Mouse (Mus musculus): ENCODE measurements at regions not wholly inside any gene's neighbourhood (a gene's known extent, or its start where the extent isn't known, plus 50 kb on each side); places are given as distances from the start of the nearest gene placed in this dataset.

DNA sequence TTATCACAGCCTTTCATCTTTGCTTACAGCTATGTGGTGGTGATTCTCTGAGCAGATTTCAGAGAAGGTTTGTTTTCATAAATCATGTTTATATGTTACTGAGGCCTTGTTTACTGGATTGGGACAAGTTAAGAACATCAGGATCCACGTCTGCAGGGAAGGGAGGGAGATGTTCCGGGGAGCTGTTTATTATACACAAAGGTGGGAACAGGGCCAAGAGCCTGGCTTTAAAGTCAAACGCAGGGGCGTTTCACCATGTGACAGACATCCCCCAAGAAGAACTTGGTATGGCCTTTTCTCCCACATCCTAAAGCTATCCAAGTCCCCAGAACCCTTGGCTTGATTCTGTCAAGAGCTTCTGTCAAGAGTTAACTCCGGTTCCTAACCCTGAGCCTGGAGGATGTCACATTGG lies 235.5 kb upstream of the Tshz3 start:
- TF ChIP-seq CTCF (IDR thresholded peaks at IDR 0.05; ENCODE audit: insufficient read depth, low read length) (no peak), POLR2A (IDR thresholded peaks at IDR 0.05; ENCODE audit: borderline replicate concordance, extremely low read depth, low read depth, low read length) (no peak)
